Mouse (Mus musculus): ENCODE data around the gene Olfr78.
A peak's percentile ranks its signal among the peaks of the same experiment; 100 is the strongest.

The Olfr78 gene

GRCm38 (mm10) chr7:102759266-102759665 is at the start of gene Olfr78, which contains the start of gene Olfr560:
TSS of gene Olfr78 (minus strand) at chr7:102759471.
TSS of gene Olfr560 (minus strand) at chr7:102759366.
- DNase-seq (ENCODE audit: low spot score), result no peak

- DNase-seq (ENCODE audit: low spot score), result no peak
Measured at GRCm38 (mm10) chr7:102803180-102803579, 43.9 kb upstream of the Olfr78 start, which contains the start of gene Olfr564. TSS of gene Olfr564 (plus strand) at chr7:102803480.

- DNase-seq (ENCODE audit: low spot score), result no peak
Measured at GRCm38 (mm10) chr7:102770921-102771320, 11.7 kb upstream of the Olfr78 start, which contains the start of gene Olfr561. TSS of gene Olfr561 (plus strand) at chr7:102771221.

- peak; percentile 10 for DNase-seq (ENCODE audit: low spot score)
Measured at GRCm38 (mm10) chr7:102752086-102752485, 7.2 kb downstream of the Olfr78 start.

- DNase-seq (ENCODE audit: low spot score), result no peak
Measured at GRCm38 (mm10) chr7:102737705-102738104, 21.6 kb downstream of the Olfr78 start.

GRCm38 (mm10) chr7:102733793-102734192 is 25.5 kb downstream of the Olfr78 start:
- no peak for DNase-seq (ENCODE audit: low spot score)

- DNase-seq (ENCODE audit: low spot score), result no peak
Measured at GRCm38 (mm10) chr7:102727391-102727790, 31.9 kb downstream of the Olfr78 start, which contains the start of gene Olfr559. TSS of gene Olfr559 (minus strand) at chr7:102727491.

GRCm38 (mm10) chr7:102718970-102719369 is 40.3 kb downstream of the Olfr78 start, which contains the start of gene Olfr33:
TSS of gene Olfr33 (minus strand) at chr7:102719070.
- DNase-seq (ENCODE audit: low spot score), result no peak

- DNase-seq (ENCODE audit: low spot score), result no peak
Measured at GRCm38 (mm10) chr7:102701915-102702314, 57.4 kb downstream of the Olfr78 start, which contains the start of gene Olfr558. TSS of gene Olfr558 (plus strand) at chr7:102702215.

- DNase-seq (ENCODE audit: low spot score), result no peak
Measured at GRCm38 (mm10) chr7:102698461-102698860, 60.8 kb downstream of the Olfr78 start.

GRCm38 (mm10) chr7:102695358-102696125 is 63.7 kb downstream of the Olfr78 start, which contains the start of gene Olfr557:
TSS of gene Olfr557 (plus strand) at chr7:102695910.
- peak; percentile 78 for DNase-seq (ENCODE audit: low spot score)
